Mouse (Mus musculus) limb, embryonic 15.5 days (tissue): ENCODE results near the gene Th. TPM values are rescaled to one million over a fixed set of nuclear protein-coding genes. Genes with fewer than 3 reads are reported as not detected.

ENCODE experiments used
- ATAC-seq: fragments of 200-750 bp; cut with Nextera tagmentation; 2 replicates; pipeline ENCODE4 v1.8.0; 2017; ENCODE audit warnings: low read depth, moderate TSS enrichment; ENCODE audit not compliant: insufficient number of reproducible peaks, low FRiP score, low TSS enrichment
- H3K27ac ChIP-seq: fragments of 300-500 bp; sonication (generic); 2 replicates; pipeline ENCODE4 v1.5.1; 2015; ENCODE audit warnings: moderate library complexity, mild to moderate bottlenecking, inconsistent platforms
- H3K27me3 ChIP-seq: fragments of 300-500 bp; sonication (generic); 2 replicates; pipeline ENCODE4 v1.6.1; 2015; ENCODE audit warnings: inconsistent platforms
- H3K36me3 ChIP-seq: fragments of 300-500 bp; sonication (generic); 2 replicates; pipeline ENCODE4 v1.6.1; 2015; ENCODE audit warnings: inconsistent platforms
- H3K4me1 ChIP-seq: fragments of 300-500 bp; sonication (generic); 2 replicates; pipeline ENCODE4 v1.6.1; 2015; ENCODE audit warnings: inconsistent platforms
- H3K4me2 ChIP-seq: fragments of 300-500 bp; sonication (generic); 2 replicates; pipeline ENCODE4 v1.6.1; 2015; ENCODE audit warnings: mild to moderate bottlenecking, inconsistent platforms
- H3K4me3 ChIP-seq: fragments of 300-500 bp; sonication (generic); 2 replicates; pipeline ENCODE4 v1.5.1; 2015; ENCODE audit warnings: mild to moderate bottlenecking, inconsistent platforms
- H3K9ac ChIP-seq: fragments of 300-500 bp; sonication (generic); 2 replicates; pipeline ENCODE4 v1.6.1; 2015; ENCODE audit warnings: inconsistent platforms
- H3K9me3 ChIP-seq: fragments of 300-500 bp; sonication (generic); 2 replicates; pipeline ENCODE4 v1.6.1; 2016; ENCODE audit warnings: inconsistent platforms
- WGBS: fragments of 180-500 bp; shearing (Covaris S2); methylation state at CpG from one replicate; pipeline ENCODE4 v1.1.7; 2015; 5-methylcytosine and 5-hydroxymethylcytosine counted together
- polyA plus RNA-seq: library from polyadenylated mRNA; unstranded; fragments of >200 nt; fragmentation: Nextera tagmentation; extraction: Ambion mirVana; gene quantifications from 2 replicates; pipeline ENCODE4 v1.2.1, GENCODE M21; 2015

Gene Th
- polyA plus RNA-seq, 1 experiment from 2014 or later: 0.47 TPM

GRCm38 (mm10) chr7:142897471-142897870, 33.5 kb downstream of the Th start:
- ATAC-seq: no peak
- no peak overlapping the region for H3K9ac ChIP-seq
- H3K4me3 ChIP-seq: no peak overlapping the region
- no peak overlapping the region for H3K27ac ChIP-seq
- WGBS: 70% methylated on average over 1 of the region's 1 CpGs
- H3K27me3 ChIP-seq: peaks cover 5% of the 10 kb centered on the region; the same call in 1 of the 2 replicates
- no peaks in the 10 kb centered on the region for H3K9me3 ChIP-seq
- H3K36me3 ChIP-seq: no peaks in the 10 kb centered on the region
- peaks cover 20% of the 10 kb centered on the region for H3K4me1 ChIP-seq
- H3K4me2 ChIP-seq: no peak overlapping the region

GRCm38 (mm10) chr7:142895901-142896665, 34.8 kb downstream of the Th start:
- H3K27ac ChIP-seq: no peak overlapping the region
- H3K4me3 ChIP-seq: no peak overlapping the region
- no peak for ATAC-seq
- no peaks in the 10 kb centered on the region for H3K36me3 ChIP-seq
- no peaks in the 10 kb centered on the region for H3K9me3 ChIP-seq
- no peak overlapping the region for H3K4me2 ChIP-seq
- peaks cover 11% of the 10 kb centered on the region for H3K4me1 ChIP-seq
- H3K9ac ChIP-seq: no peak overlapping the region
- 76% methylated on average over 10 of the region's 10 CpGs for WGBS
- peaks cover 5% of the 10 kb centered on the region; the same call in 1 of the 2 replicates for H3K27me3 ChIP-seq

GRCm38 (mm10) chr7:142895223-142895840, 35.6 kb downstream of the Th start:
- H3K4me2 ChIP-seq: no peak overlapping the region
- no peak overlapping the region for H3K27ac ChIP-seq
- H3K27me3 ChIP-seq: no peaks in the 10 kb centered on the region; the same call in 1 of the 2 replicates
- H3K36me3 ChIP-seq: no peaks in the 10 kb centered on the region
- WGBS: 69% methylated on average over 18 of the region's 18 CpGs
- H3K9ac ChIP-seq: no peak overlapping the region
- ATAC-seq: no peak
- H3K4me3 ChIP-seq: no peak overlapping the region
- no peaks in the 10 kb centered on the region for H3K9me3 ChIP-seq
- H3K4me1 ChIP-seq: peaks cover 9% of the 10 kb centered on the region; the same call in 1 of the 2 replicates

GRCm38 (mm10) chr7:142894669-142895068, 36.3 kb downstream of the Th start:
- Histone ChIP-seq H3K4me2 (no peak overlapping the region), H3K36me3 (no peaks in the 10 kb centered on the region)
- WGBS: under 1% methylated on average over 3 of the region's 3 CpGs

GRCm38 (mm10) chr7:142893721-142894639, 36.9 kb downstream of the Th start:
- no peak overlapping the region for H3K4me3 ChIP-seq
- no peak for ATAC-seq
- H3K9me3 ChIP-seq: no peaks in the 10 kb centered on the region
- H3K4me2 ChIP-seq: no peak overlapping the region
- H3K4me1 ChIP-seq: peaks cover 9% of the 10 kb centered on the region; the same call in 1 of the 2 replicates
- H3K27ac ChIP-seq: no peak overlapping the region
- no peak overlapping the region for H3K9ac ChIP-seq
- WGBS: 63% methylated on average over 12 of the region's 12 CpGs
- H3K36me3 ChIP-seq: no peaks in the 10 kb centered on the region
- H3K27me3 ChIP-seq: no peaks in the 10 kb centered on the region

More at GRCm38 (mm10) chr7:142894669-142895068, 36.3 kb downstream of the Th start:
- no peak overlapping the region for H3K9ac ChIP-seq
- H3K4me3 ChIP-seq: no peak overlapping the region
- no peaks in the 10 kb centered on the region for H3K9me3 ChIP-seq
- ATAC-seq: no peak
- H3K27me3 ChIP-seq: no peaks in the 10 kb centered on the region
- peaks cover 9% of the 10 kb centered on the region; the same call in 1 of the 2 replicates for H3K4me1 ChIP-seq
- no peak overlapping the region for H3K27ac ChIP-seq

GRCm38 (mm10) chr7:142893296-142893695, 37.6 kb downstream of the Th start:
- ATAC-seq: no peak
- WGBS: 78% methylated on average over 6 of the region's 6 CpGs

GRCm38 (mm10) chr7:142869419-142870163, 61.3 kb downstream of the Th start:
- no peak overlapping the region for H3K4me2 ChIP-seq
- no peak overlapping the region for H3K4me3 ChIP-seq
- H3K27ac ChIP-seq: no peak overlapping the region
- H3K4me1 ChIP-seq: peaks cover 6% of the 10 kb centered on the region; the same call in 1 of the 2 replicates
- no peak for ATAC-seq
- H3K36me3 ChIP-seq: no peaks in the 10 kb centered on the region
- H3K9me3 ChIP-seq: no peaks in the 10 kb centered on the region
- H3K27me3 ChIP-seq: no peaks in the 10 kb centered on the region
- no peak overlapping the region for H3K9ac ChIP-seq
- WGBS: under 1% methylated on average over 4 of the region's 4 CpGs

More at GRCm38 (mm10) chr7:142893296-142893695, 37.6 kb downstream of the Th start:
- Histone ChIP-seq H3K4me1 (peaks cover 9% of the 10 kb centered on the region; the same call in 1 of the 2 replicates), H3K36me3 (no peaks in the 10 kb centered on the region), H3K4me3 (no peak overlapping the region), H3K9ac (no peak overlapping the region), H3K9me3 (no peaks in the 10 kb centered on the region), H3K27ac (no peak overlapping the region), H3K4me2 (no peak overlapping the region), H3K27me3 (no peaks in the 10 kb centered on the region)

GRCm38 (mm10) chr7:142850681-142851080, 80.2 kb downstream of the Th start:
- H3K4me3 ChIP-seq: no peak overlapping the region
- no peak overlapping the region for H3K27ac ChIP-seq
- ATAC-seq: no peak
- H3K27me3 ChIP-seq: no peaks in the 10 kb centered on the region
- WGBS: 18% methylated on average over 6 of the region's 6 CpGs
- H3K4me1 ChIP-seq: no peaks in the 10 kb centered on the region
- H3K9ac ChIP-seq: no peak overlapping the region
- no peak overlapping the region for H3K4me2 ChIP-seq
- no peaks in the 10 kb centered on the region for H3K9me3 ChIP-seq
- H3K36me3 ChIP-seq: no peaks in the 10 kb centered on the region

Other genes with a start within 250 kb of the Th start
- 0.87 TPM in 1 of 2 replicates, not detected in the other for gene Ins2, start 187.7 kb downstream of the Th start, polyA plus RNA-seq
- 1.8 TPM in 2 replicates for gene Ascl2, start 38.1 kb upstream of the Th start, polyA plus RNA-seq
- 7.2 and 8.3 TPM in 2 replicates for gene Tspan32, start 73.9 kb upstream of the Th start, polyA plus RNA-seq
- gene Cd81, start 121.6 kb upstream of the Th start, polyA plus RNA-seq: 692 and 762 TPM in 2 replicates
- gene Tssc4, start 138.1 kb upstream of the Th start, polyA plus RNA-seq: 97.1 and 98.8 TPM in 2 replicates
- 22.1 and 22.8 TPM in 2 replicates for gene Trpm5, start 163.5 kb upstream of the Th start, polyA plus RNA-seq
- gene Kcnq1, start 175.2 kb upstream of the Th start, polyA plus RNA-seq: 1.1 and 2.1 TPM in 2 replicates